30 mouse cellular contexts compared by ENCODE assay signal in the genomic region with DNA sequence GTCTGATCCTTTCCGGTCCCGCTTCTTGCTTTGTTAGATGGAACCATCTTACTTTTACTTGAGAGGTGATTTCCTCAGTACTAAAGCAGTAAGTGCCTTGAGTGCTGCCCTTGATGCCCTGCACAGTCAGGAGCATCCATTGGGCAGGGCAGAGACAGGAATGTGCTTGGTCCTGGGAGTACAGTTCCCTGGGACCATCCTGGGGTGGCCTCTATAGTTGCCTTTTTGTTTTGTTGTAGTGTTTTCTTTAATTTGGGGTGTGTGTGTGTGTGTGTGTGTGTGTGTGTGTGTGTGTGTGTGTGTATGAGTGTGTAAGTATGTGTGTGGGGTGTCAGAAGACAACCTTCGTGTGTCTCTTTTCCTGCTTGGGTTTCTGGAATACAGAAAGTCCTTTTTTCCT. TPM values are rescaled to one million over a fixed set of nuclear protein-coding genes. Genes with fewer than 3 reads are reported as not detected.
"Had no signal": no experiment of that assay in that cellular context is flagged by ENCODE, and none has a peak within 500 bp of the region (broad histone marks: within the 10 kb centered on the region; RNA-seq: fewer than 3 reads in every experiment).

No protein-coding gene starts in this region.

- H3K9ac ChIP-seq: embryonic facial prominence, embryonic 12.5 days; embryonic facial prominence, embryonic 13.5 days; embryonic facial prominence, embryonic 15.5 days; forebrain, embryonic 12.5 days; forebrain, embryonic 13.5 days; forebrain, embryonic 15.5 days; forebrain, postnatal 0 days had no signal

- DNase-seq: cerebellum, adult 2 months; cerebellum, adult 8-10 months; cerebellum, adult 9-10 months; cerebellum, adult 9-11 months; cerebellum, postnatal 10 days; cerebellum, postnatal 14 days; cerebellum, postnatal 25 days; cerebellum, postnatal 36 days; embryo, embryonic 11 days; forebrain, postnatal 0 days; gastrocnemius, adult 2 months; gastrocnemius, postnatal 10 days; gastrocnemius, postnatal 14 days; gastrocnemius, postnatal 25 days; gastrocnemius, postnatal 36 days; heart, adult 18-20 months had no signal

- H3K4me1 ChIP-seq: embryonic facial prominence, embryonic 10.5 days; embryonic facial prominence, embryonic 12.5 days; embryonic facial prominence, embryonic 13.5 days; embryonic facial prominence, embryonic 15.5 days; forebrain, embryonic 10.5 days; forebrain, embryonic 12.5 days; forebrain, embryonic 13.5 days; forebrain, embryonic 15.5 days had no signal

- H3K9me3 ChIP-seq: embryonic facial prominence, embryonic 10.5 days; embryonic facial prominence, embryonic 12.5 days; embryonic facial prominence, embryonic 13.5 days; forebrain, embryonic 10.5 days; forebrain, embryonic 12.5 days; forebrain, embryonic 13.5 days; forebrain, embryonic 15.5 days had no signal

- H3K36me3 ChIP-seq: embryonic facial prominence, embryonic 10.5 days; embryonic facial prominence, embryonic 12.5 days; embryonic facial prominence, embryonic 13.5 days; embryonic facial prominence, embryonic 15.5 days; forebrain, embryonic 10.5 days; forebrain, embryonic 12.5 days; forebrain, embryonic 15.5 days had no signal

- H3K27me3 ChIP-seq: embryonic facial prominence, embryonic 12.5 days; embryonic facial prominence, embryonic 13.5 days; embryonic facial prominence, embryonic 15.5 days; forebrain, embryonic 13.5 days; forebrain, embryonic 15.5 days had no signal

- H3K4me3 ChIP-seq: embryonic facial prominence, embryonic 10.5 days; embryonic facial prominence, embryonic 12.5 days; embryonic facial prominence, embryonic 13.5 days; embryonic facial prominence, embryonic 15.5 days; erythroblast, embryonic 14.5 days; forebrain, embryonic 10.5 days; forebrain, embryonic 12.5 days; forebrain, embryonic 13.5 days; forebrain, embryonic 15.5 days; gastrocnemius, adult 2 months had no signal

- H3K4me2 ChIP-seq: embryonic facial prominence, embryonic 12.5 days; embryonic facial prominence, embryonic 13.5 days; embryonic facial prominence, embryonic 15.5 days; forebrain, embryonic 12.5 days; forebrain, embryonic 13.5 days; forebrain, embryonic 15.5 days had no signal

- ATAC-seq: forebrain, embryonic 13.5 days; forebrain, embryonic 14.5 days; forebrain, embryonic 15.5 days; forebrain, embryonic 16.5 days; forebrain, postnatal 0 days had no signal

- H3K27ac ChIP-seq: embryonic facial prominence, embryonic 10.5 days; embryonic facial prominence, embryonic 12.5 days; embryonic facial prominence, embryonic 13.5 days; embryonic facial prominence, embryonic 15.5 days; forebrain, embryonic 10.5 days; forebrain, embryonic 12.5 days; forebrain, embryonic 13.5 days; forebrain, embryonic 15.5 days; gastrocnemius, adult 2 months had no signal

RNA-seq across cellular contexts. Expression of gene Pkdrej, which starts 37.2 kb away (rescaled TPM):
- total RNA-seq: granulocyte monocyte progenitor cell, adult 5-6 weeks had no signal
- polyA plus RNA-seq: erythroblast, embryonic 14.5 days; forebrain, embryonic 11.5 days; forebrain, embryonic 13.5 days had no signal

RNA-seq across cellular contexts. Expression of gene Ppara, which starts 49.6 kb away (rescaled TPM):
- total RNA-seq: common myeloid progenitor, adult 5-6 weeks; granulocyte monocyte progenitor cell, adult 5-6 weeks had no signal
- polyA plus RNA-seq: erythroblast, embryonic 14.5 days had no signal
